Mouse (Mus musculus): ENCODE data around the gene Cks1brt.

- no peak for TF ChIP-seq GATA1 (IDR thresholded peaks at IDR 0.05; ENCODE audit: borderline replicate concordance, low read length)
- no peak for TF ChIP-seq FLI1 (IDR thresholded peaks at IDR 0.05; ENCODE audit: low read length)
These were observed 28.0 kb upstream of the Cks1brt start for GRCm38 (mm10) chr8:85123691-85124090.

All from megakaryocyte, embryonic 14.5 days (primary cell).